Mouse (Mus musculus) layer of hippocampus, postnatal 10 days (tissue): ENCODE measurements around the gene Gtf3c1. TPM values are rescaled to one million over a fixed set of nuclear protein-coding genes. Genes with fewer than 3 reads are reported as not detected.

Source experiments
- DNase-seq, 2 experiments: peaks; one replicate each; pipeline ENCODE4 v3.0.0; 2021; ENCODE audit warnings: low spot score in 2 of 2
- total RNA-seq, 2 experiments: library from RNA; stranded (reverse); gene quantifications; 2 replicates each; pipeline ENCODE4 v1.2.3; 2021

Gene Gtf3c1
- total RNA-seq, 2 experiments from 2014 or later, result 79.0 to 87.7 TPM

- no peak for DNase-seq
Observed at GRCm38 (mm10) chr7:125622741-125623685, 84.6 kb downstream of the Gtf3c1 start.

GRCm38 (mm10) chr7:125620077-125620476, 87.5 kb downstream of the Gtf3c1 start:
- DNase-seq, result no peak

DNA sequence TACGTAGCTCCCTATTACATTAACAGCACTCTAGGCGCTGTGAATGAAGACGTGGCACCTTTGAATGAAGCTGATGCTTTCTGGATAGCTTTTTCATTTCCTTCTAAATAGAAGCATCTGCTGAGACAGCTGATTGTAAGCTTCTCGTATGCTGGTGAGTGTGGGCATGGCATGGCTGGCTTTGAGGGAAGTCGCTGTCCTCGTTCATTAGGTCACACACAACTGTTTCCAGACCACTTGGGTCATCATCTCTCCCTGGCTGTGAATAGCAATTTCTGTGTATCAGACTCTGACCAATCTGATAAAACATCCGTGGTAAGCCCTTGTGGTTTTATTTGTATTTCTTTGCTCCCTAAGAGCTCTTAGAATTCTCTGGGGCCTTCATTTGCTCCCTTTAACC, 89.6 kb downstream of the Gtf3c1 start:
- DNase-seq, result no peak

GRCm38 (mm10) chr7:125615453-125615852, 92.1 kb downstream of the Gtf3c1 start:
- DNase-seq, result no peak

DNA sequence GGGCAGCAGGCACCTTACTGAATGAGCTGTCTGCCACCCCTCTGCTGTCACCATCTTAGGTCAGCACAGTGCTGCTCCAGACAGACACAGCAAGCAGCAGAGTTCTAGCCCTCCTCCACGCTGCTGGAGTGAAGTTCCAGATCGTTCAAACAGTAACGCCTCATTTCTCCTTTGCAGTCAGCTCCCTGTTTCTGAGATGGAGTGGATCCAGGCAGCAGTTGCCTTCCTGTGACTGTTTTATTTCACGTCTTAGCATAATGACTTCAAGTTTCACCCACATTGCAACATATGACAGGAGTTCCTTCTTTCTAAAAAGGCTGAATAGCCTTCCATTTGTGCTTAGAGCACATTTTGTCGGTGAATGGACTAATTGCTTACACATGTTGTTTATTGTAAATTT, 94.0 kb downstream of the Gtf3c1 start:
- no peak for DNase-seq

DNA sequence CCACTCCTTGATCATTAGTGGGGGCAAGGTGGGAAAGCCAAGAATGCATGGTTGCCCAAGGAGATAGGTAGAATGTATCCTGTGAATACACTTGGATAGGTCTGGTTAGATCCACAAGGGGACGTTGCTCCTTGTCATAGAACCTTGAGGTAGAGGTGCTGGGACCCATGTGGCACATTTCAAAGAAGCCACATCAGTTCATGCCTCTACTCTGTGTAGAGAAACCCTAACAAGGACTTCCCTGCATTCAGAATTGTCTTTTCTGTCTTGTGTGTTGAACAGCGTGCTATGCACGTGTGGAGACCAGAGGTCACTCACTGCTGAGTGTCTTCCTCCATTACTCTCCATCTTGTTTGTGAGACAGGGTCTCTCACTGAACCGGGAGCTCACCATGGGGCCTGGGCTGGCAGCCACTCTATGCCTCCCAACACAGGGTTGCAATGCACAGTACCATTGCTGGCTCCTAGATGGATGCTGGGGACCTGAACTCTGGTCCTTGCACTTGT, 99.3 kb downstream of the Gtf3c1 start:
- no peak for DNase-seq

DNA sequence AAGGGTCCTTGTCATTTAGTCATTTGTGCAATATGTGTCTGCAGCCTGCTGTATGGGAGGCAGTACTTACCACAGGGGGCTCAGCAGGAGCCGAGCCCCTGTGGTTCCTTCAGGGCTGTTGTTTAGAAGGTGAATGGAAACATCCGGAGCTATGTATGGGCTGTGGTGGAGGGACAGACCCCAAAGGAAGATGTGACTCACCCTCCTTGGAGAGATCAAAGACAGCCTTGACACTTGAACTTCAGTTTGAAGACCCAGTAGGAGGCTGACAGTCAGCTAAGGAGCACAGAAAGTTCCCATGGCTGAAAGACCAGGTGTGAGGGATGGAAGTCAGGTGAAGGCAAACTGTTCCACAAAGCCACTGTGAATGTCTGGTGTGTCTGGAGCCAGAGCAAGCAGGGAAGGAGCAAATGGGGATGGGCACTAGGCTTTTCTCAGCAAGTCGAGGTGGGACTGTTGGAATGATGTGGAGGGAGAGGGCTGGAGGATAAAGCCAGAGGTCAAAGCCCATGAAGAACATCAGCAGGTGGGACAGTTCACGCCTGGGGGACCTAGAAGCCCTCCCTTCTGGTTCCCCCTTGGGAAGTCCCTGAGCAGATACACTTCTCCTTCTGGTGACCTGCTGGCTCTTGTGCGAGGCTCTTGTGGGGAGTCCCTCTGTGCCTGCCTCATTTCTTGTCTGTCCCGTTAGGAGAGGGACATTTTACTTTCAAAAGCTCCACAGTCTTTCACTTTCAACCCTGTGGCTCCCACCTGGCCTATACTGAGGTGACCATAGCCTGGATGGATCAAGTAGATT, 100.0 kb downstream of the Gtf3c1 start:
- no peak for DNase-seq

- DNase-seq, result no peak
Observed at GRCm38 (mm10) chr7:125606265-125607164, 101.1 kb downstream of the Gtf3c1 start.

- no peak for DNase-seq
Observed at GRCm38 (mm10) chr7:125605725-125606139, 101.8 kb downstream of the Gtf3c1 start.

- no peak for DNase-seq
Observed at GRCm38 (mm10) chr7:125604362-125605319, 102.9 kb downstream of the Gtf3c1 start.

- DNase-seq, result no peak
Observed at GRCm38 (mm10) chr7:125603185-125603631, 104.4 kb downstream of the Gtf3c1 start, which contains the start of gene Il21r. Gene Il21r (plus strand): TSS chr7:125603429.

DNA sequence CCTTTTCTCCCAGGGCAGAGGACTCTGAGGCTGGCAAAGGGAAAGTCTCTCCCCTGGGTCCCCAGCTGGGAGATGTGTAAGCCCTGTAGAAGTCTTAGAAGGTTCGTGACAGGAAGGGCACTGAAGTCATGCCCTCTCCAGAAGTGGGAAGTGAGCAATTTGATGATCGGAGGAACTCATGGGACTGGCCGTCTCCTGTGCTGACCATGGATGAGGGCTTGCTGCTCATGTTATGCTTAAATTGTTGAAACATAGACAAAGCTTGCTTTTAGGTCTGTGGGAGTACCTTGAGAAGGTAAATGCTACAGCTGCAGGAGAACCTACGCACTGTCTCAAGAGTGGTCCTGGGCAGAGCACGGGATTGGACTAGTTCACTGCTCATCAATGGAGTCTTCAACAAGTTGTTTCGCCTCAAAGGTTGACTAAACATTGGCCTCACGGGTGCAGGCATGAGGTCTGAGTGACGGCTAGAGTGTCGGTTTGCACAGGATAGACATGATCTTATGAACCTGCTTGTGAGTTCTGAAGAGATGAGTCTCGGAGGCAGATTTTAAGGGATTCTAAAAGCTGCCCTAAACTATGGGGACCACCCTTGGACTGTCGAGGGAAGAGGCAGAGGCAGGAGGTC, 105.6 kb downstream of the Gtf3c1 start:
- DNase-seq, result no peak

DNA sequence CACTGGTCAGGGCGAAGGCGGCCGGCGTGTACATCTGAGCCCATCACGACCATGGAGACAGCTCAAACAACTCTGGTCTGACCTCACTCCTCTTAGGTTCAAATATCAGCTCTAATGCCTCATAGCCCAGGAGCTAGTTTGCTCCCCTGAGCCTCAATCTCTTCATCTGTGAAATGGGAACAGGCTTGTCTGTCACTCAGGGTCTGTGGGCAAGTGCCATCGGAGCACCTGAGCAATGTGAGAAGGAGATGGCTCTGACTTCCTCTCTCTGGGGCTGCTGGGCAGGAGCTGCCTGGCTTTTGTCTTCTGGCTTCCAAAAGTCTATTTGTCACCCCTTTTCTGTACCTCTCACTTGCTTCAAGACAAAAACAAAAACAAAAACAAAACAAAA, 106.3 kb downstream of the Gtf3c1 start:
- no peak for DNase-seq

DNA sequence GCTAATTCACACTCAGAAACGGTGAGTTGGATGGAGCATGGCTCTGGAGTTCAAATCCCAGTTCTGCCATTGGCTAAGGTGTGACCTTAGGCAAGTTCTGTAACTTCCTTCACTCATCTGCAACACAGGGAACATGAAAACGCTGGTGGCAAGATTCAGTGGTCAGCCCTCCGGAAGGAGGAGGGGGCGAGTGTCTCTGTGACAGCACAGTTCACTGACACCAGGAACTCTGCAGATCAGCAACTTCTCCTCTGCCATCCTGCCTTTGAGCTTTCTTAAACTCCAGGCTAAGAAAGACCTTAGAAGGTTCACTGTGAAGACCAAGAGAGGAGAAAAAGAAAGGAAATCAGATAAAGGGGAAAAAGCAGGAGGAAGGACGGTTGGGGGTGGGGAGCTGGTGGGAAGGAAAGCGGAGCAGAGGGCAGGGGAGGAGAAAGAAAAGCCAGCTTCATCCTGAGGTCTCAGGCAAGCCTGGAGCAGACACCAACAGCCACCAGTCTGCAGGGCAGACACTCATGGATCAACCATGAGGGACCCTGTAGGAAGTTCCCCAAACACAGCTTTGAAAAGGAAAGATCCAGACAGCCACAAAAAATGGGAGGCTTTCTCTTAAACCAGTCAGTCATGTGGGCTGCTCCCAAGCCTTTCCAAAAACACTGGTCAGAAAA, 106.8 kb downstream of the Gtf3c1 start:
- no peak for DNase-seq

GRCm38 (mm10) chr7:125600136-125600535, 107.4 kb downstream of the Gtf3c1 start:
- no peak for DNase-seq

DNA sequence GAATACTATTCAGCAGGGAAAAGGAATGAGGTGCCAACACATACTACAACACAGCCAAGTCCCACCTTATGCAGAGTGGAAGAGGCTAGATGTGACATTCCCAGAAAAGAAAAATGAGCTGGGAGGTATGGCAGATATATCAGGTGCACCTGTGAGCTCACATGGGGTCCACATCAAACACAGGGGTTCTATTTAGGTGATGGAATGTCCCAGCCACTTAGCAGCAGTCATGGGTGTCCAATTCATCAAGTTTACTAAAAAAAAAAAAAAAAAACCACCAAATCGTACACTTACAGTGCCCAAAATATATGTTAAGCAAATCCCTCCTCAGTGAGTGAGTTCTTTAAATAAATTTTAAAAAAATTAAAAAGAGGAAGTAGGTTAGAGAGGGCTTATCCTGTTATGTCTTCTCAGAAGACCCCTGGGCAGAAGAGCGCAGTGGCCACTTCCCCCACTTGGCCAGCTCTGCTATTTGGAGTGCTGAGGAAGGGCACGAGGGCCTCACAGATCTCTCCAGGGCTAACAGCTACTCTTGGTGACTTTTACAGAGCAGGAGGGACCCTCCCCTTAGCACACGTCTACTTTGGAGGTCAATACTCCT, 108.1 kb downstream of the Gtf3c1 start:
- no peak for DNase-seq

- no peak for DNase-seq
Observed at GRCm38 (mm10) chr7:125597516-125598347, 109.8 kb downstream of the Gtf3c1 start.
